Mouse (Mus musculus) R1 (cell line): ENCODE results near the gene Shld1.
A peak's percentile ranks its signal among the peaks of the same experiment; 100 is the strongest.

ENCODE experiments used
- DNase-seq: peaks from one replicate; pipeline ENCODE4 v3.0.0-alpha.2; 2018; ENCODE audit warnings: low read depth, low spot score

Shld1 gene

GRCm38 (mm10) chr2:132691731-132692130 lies 5.0 kb downstream of the Shld1 start:
- DNase-seq = peak; percentile 63

GRCm38 (mm10) chr2:132692320-132692719 lies 5.6 kb downstream of the Shld1 start:
- peak; percentile 63 for DNase-seq

- DNase-seq = no peak
These were observed 7.2 kb downstream of the Shld1 start for GRCm38 (mm10) chr2:132693980-132694379.

GRCm38 (mm10) chr2:132695358-132696093 lies 8.8 kb downstream of the Shld1 start:
- no peak for DNase-seq

GRCm38 (mm10) chr2:132696519-132696918 lies 9.8 kb downstream of the Shld1 start:
- no peak for DNase-seq

- DNase-seq = peak; percentile 25
These were observed 10.5 kb downstream of the Shld1 start for GRCm38 (mm10) chr2:132697256-132697655.

- peak; percentile 51 for DNase-seq
These were observed 11.0 kb downstream of the Shld1 start for GRCm38 (mm10) chr2:132697695-132698094.

GRCm38 (mm10) chr2:132698420-132698819 lies 11.7 kb downstream of the Shld1 start:
- DNase-seq = peak; percentile 29

- no peak for DNase-seq
These were observed 14.2 kb downstream of the Shld1 start for GRCm38 (mm10) chr2:132700921-132701320.

GRCm38 (mm10) chr2:132701451-132701886 lies 14.7 kb downstream of the Shld1 start:
- peak; percentile 87 for DNase-seq

- no peak for DNase-seq
These were observed 18.7 kb downstream of the Shld1 start for GRCm38 (mm10) chr2:132705251-132705992.

GRCm38 (mm10) chr2:132706309-132706708 lies 19.6 kb downstream of the Shld1 start:
- no peak for DNase-seq

GRCm38 (mm10) chr2:132710488-132710887 lies 23.8 kb downstream of the Shld1 start:
- no peak for DNase-seq

- DNase-seq = no peak
These were observed 25.3 kb downstream of the Shld1 start for GRCm38 (mm10) chr2:132712061-132712460.

- peak; percentile 77 for DNase-seq
These were observed 27.8 kb downstream of the Shld1 start for GRCm38 (mm10) chr2:132714522-132714921.

GRCm38 (mm10) chr2:132714946-132715345 lies 28.2 kb downstream of the Shld1 start:
- no peak for DNase-seq

- DNase-seq = peak; percentile 56
These were observed 28.8 kb downstream of the Shld1 start for GRCm38 (mm10) chr2:132715421-132716070.

- peak; percentile 60 for DNase-seq
These were observed 29.4 kb downstream of the Shld1 start for GRCm38 (mm10) chr2:132716154-132716553.

- DNase-seq = no peak
These were observed 30.3 kb downstream of the Shld1 start for GRCm38 (mm10) chr2:132716901-132717536.

- DNase-seq = no peak
These were observed 30.8 kb downstream of the Shld1 start for GRCm38 (mm10) chr2:132717537-132717912.

- no peak for DNase-seq
These were observed 34.3 kb downstream of the Shld1 start for GRCm38 (mm10) chr2:132720921-132721566.
